Mouse (Mus musculus): ENCODE measurements around the gene Fam3a. TPM values are rescaled to one million over a fixed set of nuclear protein-coding genes. Genes with fewer than 3 reads are reported as not detected.
A peak's percentile ranks its signal among the peaks of the same experiment; 100 is the strongest.
"Not testable (repeated sequence)": the region's sequence is repeated elsewhere in the genome, so short reads cannot be mapped to it uniquely, and the experiment has no call there.

Fam3a gene
- 10 to 100 TPM; 16.4 to 24.1 TPM for total RNA-seq (2021)

- intact Hi-C loops (cut with DNase I) = no loop called here
These were observed at the start of gene Fam3a, which contains the start of gene Ikbkg for GRCm38 (mm10) chrX:74392535-74393443. Gene Fam3a, minus strand, starts transcription at chrX:74393272. Gene Ikbkg, plus strand, starts transcription at chrX:74393290.

GRCm38 (mm10) chrX:74429290-74429821 lies 36.3 kb upstream of the Fam3a start:
- DNase-seq (ENCODE audit: extremely low spot score in 1 of 2, low spot score in 2 of 2) = peak; percentile 58 to 72
- intact Hi-C loops (cut with DNase I) = no loop called here

More at GRCm38 (mm10) chrX:74392535-74393443, at the start of gene Fam3a, which contains the start of gene Ikbkg:
- peak; percentile 60 to 91 for DNase-seq (ENCODE audit: extremely low spot score in 1 of 2, low spot score in 2 of 2)

- intact Hi-C loops (cut with DNase I) = no loop called here
- peak; percentile 77 to 92 for DNase-seq (ENCODE audit: extremely low spot score in 1 of 2, low spot score in 2 of 2)
These were observed 35.8 kb upstream of the Fam3a start, which contains the start of gene G6pdx for GRCm38 (mm10) chrX:74428826-74429276. Gene G6pdx, minus strand, starts transcription at chrX:74429194.

GRCm38 (mm10) chrX:74428146-74428825 lies 35.2 kb upstream of the Fam3a start:
- intact Hi-C loops (cut with DNase I) = no loop called here
- no peak for DNase-seq (ENCODE audit: extremely low spot score in 1 of 2, low spot score in 2 of 2)

GRCm38 (mm10) chrX:74427116-74427515 lies 34.0 kb upstream of the Fam3a start:
- intact Hi-C loops (cut with DNase I) = no loop called here
- DNase-seq (ENCODE audit: extremely low spot score in 1 of 2, low spot score in 2 of 2) = no peak

GRCm38 (mm10) chrX:74426256-74426655 lies 33.2 kb upstream of the Fam3a start:
- no peak for DNase-seq (ENCODE audit: extremely low spot score in 1 of 2, low spot score in 2 of 2)
- intact Hi-C loops (cut with DNase I) = no loop called here

GRCm38 (mm10) chrX:74425195-74425594 lies 32.1 kb upstream of the Fam3a start:
- intact Hi-C loops (cut with DNase I) = no loop called here
- no peak for DNase-seq (ENCODE audit: extremely low spot score in 1 of 2, low spot score in 2 of 2)

GRCm38 (mm10) chrX:74424443-74424842 lies 31.4 kb upstream of the Fam3a start:
- intact Hi-C loops (cut with DNase I) = no loop called here
- DNase-seq (ENCODE audit: extremely low spot score in 1 of 2, low spot score in 2 of 2) = no peak

GRCm38 (mm10) chrX:74413377-74413776 lies 20.3 kb upstream of the Fam3a start:
- intact Hi-C loops (cut with DNase I) = loop anchor here (2.0 kb wide), 1 partner anchor 165 kb away; the partner anchor contains the start of gene Flna
- DNase-seq (ENCODE audit: extremely low spot score in 1 of 2, low spot score in 2 of 2) = peak; percentile 57 to 67

GRCm38 (mm10) chrX:74408340-74408739 lies 15.3 kb upstream of the Fam3a start:
- no peak for DNase-seq (ENCODE audit: extremely low spot score in 1 of 2, low spot score in 2 of 2)
- intact Hi-C loops (cut with DNase I) = no loop called here

GRCm38 (mm10) chrX:74400136-74400535 lies 7.1 kb upstream of the Fam3a start:
- intact Hi-C loops (cut with DNase I) = no loop called here

GRCm38 (mm10) chrX:74388153-74388552 lies 4.9 kb downstream of the Fam3a start:
- intact Hi-C loops (cut with DNase I) = no loop called here

More at GRCm38 (mm10) chrX:74400136-74400535, 7.1 kb upstream of the Fam3a start:
- no peak for DNase-seq (ENCODE audit: extremely low spot score in 1 of 2, low spot score in 2 of 2)

GRCm38 (mm10) chrX:74384451-74384850 lies 8.6 kb downstream of the Fam3a start:
- intact Hi-C loops (cut with DNase I) = no loop called here

More at GRCm38 (mm10) chrX:74388153-74388552, 4.9 kb downstream of the Fam3a start:
- no peak for DNase-seq (ENCODE audit: extremely low spot score in 1 of 2, low spot score in 2 of 2)

GRCm38 (mm10) chrX:74372888-74373549 lies 20.1 kb downstream of the Fam3a start, which contains the start of the genes Ubl4a and Slc10a3:
Gene Ubl4a, minus strand, starts transcription at chrX:74373218.
Gene Slc10a3, minus strand, starts transcription at chrX:74373349.
- peak; percentile 73 to 92 for DNase-seq (ENCODE audit: extremely low spot score in 1 of 2, low spot score in 2 of 2)
- intact Hi-C loops (cut with DNase I) = no loop called here

More at GRCm38 (mm10) chrX:74384451-74384850, 8.6 kb downstream of the Fam3a start:
- no peak for DNase-seq (ENCODE audit: extremely low spot score in 1 of 2, low spot score in 2 of 2)

GRCm38 (mm10) chrX:74368209-74368909 lies 24.7 kb downstream of the Fam3a start:
- intact Hi-C loops (cut with DNase I) = no loop called here
- peak; percentile 31 to 83 for DNase-seq (ENCODE audit: extremely low spot score in 1 of 2, low spot score in 2 of 2)

- no peak for DNase-seq (ENCODE audit: extremely low spot score in 1 of 2, low spot score in 2 of 2)
- intact Hi-C loops (cut with DNase I) = no loop called here
These were observed 25.6 kb downstream of the Fam3a start for GRCm38 (mm10) chrX:74367512-74367911.

GRCm38 (mm10) chrX:74359171-74359570 lies 33.9 kb downstream of the Fam3a start:
- intact Hi-C loops (cut with DNase I) = no loop called here
- no peak for DNase-seq (ENCODE audit: extremely low spot score in 1 of 2, low spot score in 2 of 2)

GRCm38 (mm10) chrX:74357069-74357468 lies 36.0 kb downstream of the Fam3a start:
- DNase-seq (ENCODE audit: extremely low spot score in 1 of 2, low spot score in 2 of 2); intact Hi-C loops (cut with DNase I): not testable (repeated sequence)
